Mouse (Mus musculus): ENCODE measurements around the gene Lbr. TPM values are rescaled to one million over a fixed set of nuclear protein-coding genes. Genes with fewer than 3 reads are reported as not detected.

The Lbr gene
- polyA plus RNA-seq, 1 experiment = 31.5 TPM

- no peaks in the 10 kb centered on the region for H3K79me3 ChIP-seq (ENCODE audit: low read depth)
- H3K79me2 ChIP-seq (ENCODE audit: control insufficient read depth, insufficient read depth) = no peaks in the 10 kb centered on the region
- no peak overlapping the region for H3K4me3 ChIP-seq (ENCODE audit: insufficient read depth, poor library complexity, severe bottlenecking)
- no peak overlapping the region for H3ac ChIP-seq (ENCODE audit: control insufficient read depth, insufficient read length, low read depth)
- no peak for TF ChIP-seq CTCF (IDR thresholded peaks at IDR 0.05; ENCODE audit: control insufficient read depth, insufficient read depth, insufficient read length)
- no peak for TF ChIP-seq USF1 (IDR thresholded peaks at IDR 0.05; ENCODE audit: low read depth)
- TF ChIP-seq FOSL1 (IDR thresholded peaks at IDR 0.05; ENCODE audit: insufficient read depth, low read length, poor library complexity, severe bottlenecking) = no peak
- no peaks in the 10 kb centered on the region for H3K36me3 ChIP-seq (ENCODE audit: control insufficient read depth, insufficient read depth)
- no peaks in the 10 kb centered on the region for H3K27me3 ChIP-seq (ENCODE audit: control insufficient read depth, insufficient read depth, insufficient read length)
Measured at GRCm38 (mm10) chr1:181865863-181866216, 23.0 kb upstream of the Lbr start.

DNA sequence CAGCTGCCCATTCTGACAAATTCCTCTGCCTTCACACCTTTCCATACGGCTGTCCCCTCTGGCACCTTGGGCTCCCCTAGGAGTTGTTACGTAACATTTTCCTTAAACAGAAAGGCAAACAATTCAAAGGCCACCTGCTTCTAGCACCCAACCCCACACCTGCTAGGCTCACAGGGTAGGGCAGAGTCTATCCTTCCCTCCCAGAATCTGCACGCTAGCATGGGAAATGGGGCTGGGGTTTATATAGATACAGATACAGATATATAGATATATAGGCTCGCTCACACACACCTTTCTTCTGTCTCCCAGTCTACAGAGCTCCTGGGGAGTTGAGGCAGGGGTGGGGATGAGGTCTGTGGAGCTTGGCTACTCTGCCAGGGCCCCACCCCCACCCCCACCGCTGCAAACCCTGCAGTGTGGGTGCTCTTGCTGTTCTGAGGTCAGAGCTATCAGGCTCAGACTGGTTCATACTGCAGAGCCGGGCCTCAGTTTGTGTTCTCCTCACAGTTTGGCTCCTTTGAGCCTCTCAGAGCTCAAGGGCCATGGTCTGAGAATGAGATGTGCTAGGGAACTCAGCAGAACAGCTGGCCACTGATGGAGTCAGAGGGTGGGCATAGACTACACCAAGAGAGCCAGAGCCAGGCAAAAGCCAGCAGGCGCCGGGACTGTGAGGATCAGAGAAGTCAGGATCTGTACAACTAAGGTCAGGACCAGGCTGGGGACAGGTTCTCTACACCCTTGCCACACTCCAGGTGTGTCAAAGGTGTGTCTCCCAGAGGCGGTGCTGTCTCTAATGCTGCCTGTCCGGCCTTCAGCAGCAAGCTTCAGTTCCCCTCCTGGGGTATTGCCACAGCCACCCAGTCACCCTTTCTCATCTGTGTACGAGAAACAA lies 22.4 kb upstream of the Lbr start:
- H3K79me3 ChIP-seq (ENCODE audit: low read depth) = no peaks in the 10 kb centered on the region
- H3ac ChIP-seq (ENCODE audit: control insufficient read depth, insufficient read length, low read depth) = no peak overlapping the region
- no peaks in the 10 kb centered on the region for H3K79me2 ChIP-seq (ENCODE audit: control insufficient read depth, insufficient read depth)
- TF ChIP-seq USF1 (IDR thresholded peaks at IDR 0.05; ENCODE audit: low read depth) = no peak
- no peak for TF ChIP-seq CEBPB (IDR thresholded peaks at IDR 0.05; ENCODE audit: low read depth)
- H3K36me3 ChIP-seq (ENCODE audit: control insufficient read depth, insufficient read depth) = no peaks in the 10 kb centered on the region
- H3K27me3 ChIP-seq (ENCODE audit: control insufficient read depth, insufficient read depth, insufficient read length) = no peaks in the 10 kb centered on the region
- H3K4me3 ChIP-seq (ENCODE audit: insufficient read depth, poor library complexity, severe bottlenecking) = no peak overlapping the region

DNA sequence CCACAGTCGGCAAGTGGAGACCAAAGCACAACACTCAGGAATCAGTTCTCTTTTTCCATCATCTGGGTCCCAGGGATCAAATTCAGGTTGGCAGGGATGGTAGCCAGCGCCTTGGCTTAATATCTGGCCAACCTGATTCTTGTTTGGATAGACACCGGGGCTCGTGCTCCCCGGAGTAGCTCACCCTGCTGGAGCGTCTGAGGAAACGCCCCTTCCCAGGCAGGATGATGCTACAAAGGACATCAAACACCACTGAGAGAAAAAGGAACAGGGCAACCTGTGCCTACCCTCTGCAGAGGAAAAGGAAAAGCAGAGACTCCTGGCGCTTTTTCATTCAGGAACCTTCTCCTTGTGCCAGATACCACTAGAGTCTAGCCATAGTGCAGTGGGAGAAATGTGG lies 20.6 kb upstream of the Lbr start:
- TF ChIP-seq FOSL1 (IDR thresholded peaks at IDR 0.05; ENCODE audit: insufficient read depth, low read length, poor library complexity, severe bottlenecking) (no peak), CEBPB (IDR thresholded peaks at IDR 0.05; ENCODE audit: low read depth) (no peak), MYOD1 (IDR thresholded peaks at IDR 0.05; ENCODE audit: control insufficient read depth, insufficient read length, low read depth) (no peak), USF1 (IDR thresholded peaks at IDR 0.05; ENCODE audit: low read depth) (no peak), MYOG (IDR thresholded peaks at IDR 0.05; ENCODE audit: control insufficient read depth, extremely low read depth, insufficient read length) (no peak), CTCF (IDR thresholded peaks at IDR 0.05; ENCODE audit: control insufficient read depth, insufficient read depth, insufficient read length) (no peak), MAX (IDR thresholded peaks at IDR 0.05) (no peak)
- Histone ChIP-seq H3K4me3 (ENCODE audit: insufficient read depth, poor library complexity, severe bottlenecking) (no peak overlapping the region), H3K79me2 (ENCODE audit: control insufficient read depth, insufficient read depth) (no peaks in the 10 kb centered on the region), H3K79me3 (ENCODE audit: low read depth) (no peaks in the 10 kb centered on the region), H3K36me3 (ENCODE audit: control insufficient read depth, insufficient read depth) (no peaks in the 10 kb centered on the region), H3K27me3 (ENCODE audit: control insufficient read depth, insufficient read depth, insufficient read length) (no peaks in the 10 kb centered on the region), H3ac (ENCODE audit: control insufficient read depth, insufficient read length, low read depth) (no peak overlapping the region)

GRCm38 (mm10) chr1:181862676-181863374 lies 20.0 kb upstream of the Lbr start:
- H3K79me2 ChIP-seq (ENCODE audit: control insufficient read depth, insufficient read depth) = no peaks in the 10 kb centered on the region
- no peaks in the 10 kb centered on the region for H3K79me3 ChIP-seq (ENCODE audit: low read depth)
- H3K27me3 ChIP-seq (ENCODE audit: control insufficient read depth, insufficient read depth, insufficient read length) = no peaks in the 10 kb centered on the region
- no peak for TF ChIP-seq FOSL1 (IDR thresholded peaks at IDR 0.05; ENCODE audit: insufficient read depth, low read length, poor library complexity, severe bottlenecking)
- TF ChIP-seq MYOD1 (IDR thresholded peaks at IDR 0.05; ENCODE audit: control insufficient read depth, insufficient read length, low read depth) = no peak
- no peak overlapping the region for H3ac ChIP-seq (ENCODE audit: control insufficient read depth, insufficient read length, low read depth)
- no peak overlapping the region for H3K4me3 ChIP-seq (ENCODE audit: insufficient read depth, poor library complexity, severe bottlenecking)
- no peaks in the 10 kb centered on the region for H3K36me3 ChIP-seq (ENCODE audit: control insufficient read depth, insufficient read depth)

- Histone ChIP-seq H3K27me3 (ENCODE audit: control insufficient read depth, insufficient read depth, insufficient read length) (no peaks in the 10 kb centered on the region), H3K79me2 (ENCODE audit: control insufficient read depth, insufficient read depth) (no peaks in the 10 kb centered on the region), H3ac (ENCODE audit: control insufficient read depth, insufficient read length, low read depth) (no peak overlapping the region), H3K4me3 (ENCODE audit: insufficient read depth, poor library complexity, severe bottlenecking) (no peak overlapping the region), H3K36me3 (ENCODE audit: control insufficient read depth, insufficient read depth) (no peaks in the 10 kb centered on the region), H3K79me3 (ENCODE audit: low read depth) (no peaks in the 10 kb centered on the region)
- TF ChIP-seq MYOG (IDR thresholded peaks at IDR 0.05; ENCODE audit: control insufficient read depth, extremely low read depth, insufficient read length) (no peak), CTCF (IDR thresholded peaks at IDR 0.05; ENCODE audit: control insufficient read depth, insufficient read depth, insufficient read length) (no peak), MYOD1 (IDR thresholded peaks at IDR 0.05; ENCODE audit: control insufficient read depth, insufficient read length, low read depth) (no peak), USF1 (IDR thresholded peaks at IDR 0.05; ENCODE audit: low read depth) (no peak)
Measured at GRCm38 (mm10) chr1:181861181-181861902, 18.5 kb upstream of the Lbr start.

GRCm38 (mm10) chr1:181860659-181861058 lies 17.8 kb upstream of the Lbr start:
- Histone ChIP-seq H3K79me2 (ENCODE audit: control insufficient read depth, insufficient read depth) (no peaks in the 10 kb centered on the region), H3K79me3 (ENCODE audit: low read depth) (no peaks in the 10 kb centered on the region), H3K36me3 (ENCODE audit: control insufficient read depth, insufficient read depth) (no peaks in the 10 kb centered on the region), H3ac (ENCODE audit: control insufficient read depth, insufficient read length, low read depth) (no peak overlapping the region), H3K27me3 (ENCODE audit: control insufficient read depth, insufficient read depth, insufficient read length) (no peaks in the 10 kb centered on the region), H3K4me3 (ENCODE audit: insufficient read depth, poor library complexity, severe bottlenecking) (no peak overlapping the region)
- TF ChIP-seq CTCF (IDR thresholded peaks at IDR 0.05; ENCODE audit: control insufficient read depth, insufficient read depth, insufficient read length) = no peak
- no peak for TF ChIP-seq FOSL1 (IDR thresholded peaks at IDR 0.05; ENCODE audit: insufficient read depth, low read length, poor library complexity, severe bottlenecking)
- no peak for TF ChIP-seq MYOD1 (IDR thresholded peaks at IDR 0.05; ENCODE audit: control insufficient read depth, insufficient read length, low read depth)
- peak; percentile 42 for TF ChIP-seq MAX (IDR thresholded peaks at IDR 0.05)
- no peak for TF ChIP-seq USF1 (IDR thresholded peaks at IDR 0.05; ENCODE audit: low read depth)
- no peak for TF ChIP-seq MYOG (IDR thresholded peaks at IDR 0.05; ENCODE audit: control insufficient read depth, extremely low read depth, insufficient read length)
- peak; percentile 95 for TF ChIP-seq CEBPB (IDR thresholded peaks at IDR 0.05; ENCODE audit: low read depth)

Measured in C2C12 (cell line).